Mouse (Mus musculus): ENCODE measurements around the gene Gfy.

The Gfy gene

GRCm38 (mm10) chr7:45127700-45128224 lies 51.6 kb downstream of the Gfy start:
- DNase-seq (ENCODE audit: low read depth, low spot score): no peak

GRCm38 (mm10) chr7:45126844-45127699 lies 52.3 kb downstream of the Gfy start:
- peak; percentile 58 for DNase-seq (ENCODE audit: low read depth, low spot score)

Measured in ZHBTc4 (cell line).